Mouse (Mus musculus) megakaryocyte progenitor cell, adult 5-6 weeks (primary cell): ENCODE measurements at regions not wholly inside any gene's neighbourhood (a gene's known extent, or its start where the extent isn't known, plus 50 kb on each side); places are given as distances from the start of the nearest gene placed in this dataset.

Experiments
- ATAC-seq: replicated peaks from 2 replicates; pipeline ENCODE4 v1.8.0; 2016; ENCODE audit warnings: mild to moderate bottlenecking, moderate TSS enrichment, inconsistent platforms; ENCODE audit not compliant: poor library complexity

DNA sequence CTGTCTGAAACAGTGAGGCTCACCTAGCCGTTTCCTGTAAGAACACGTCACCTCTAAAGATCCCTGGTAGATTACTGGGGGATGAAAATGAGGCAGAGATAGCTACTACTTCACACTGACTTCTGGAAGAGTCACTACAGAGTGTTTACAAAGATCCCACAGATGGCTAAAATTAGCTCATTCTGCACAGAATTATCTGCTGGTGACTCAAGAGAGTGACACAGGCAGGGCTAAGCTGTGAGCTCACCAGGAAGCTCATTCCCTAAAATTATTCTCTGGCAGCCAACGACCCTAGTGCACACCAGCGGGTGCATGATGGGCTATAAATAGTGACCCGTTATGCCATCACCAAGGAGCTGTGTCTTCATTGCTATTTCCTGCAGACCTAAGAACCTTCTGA lies 53.2 kb upstream of the Ddah1 start:
- ATAC-seq = no peak

DNA sequence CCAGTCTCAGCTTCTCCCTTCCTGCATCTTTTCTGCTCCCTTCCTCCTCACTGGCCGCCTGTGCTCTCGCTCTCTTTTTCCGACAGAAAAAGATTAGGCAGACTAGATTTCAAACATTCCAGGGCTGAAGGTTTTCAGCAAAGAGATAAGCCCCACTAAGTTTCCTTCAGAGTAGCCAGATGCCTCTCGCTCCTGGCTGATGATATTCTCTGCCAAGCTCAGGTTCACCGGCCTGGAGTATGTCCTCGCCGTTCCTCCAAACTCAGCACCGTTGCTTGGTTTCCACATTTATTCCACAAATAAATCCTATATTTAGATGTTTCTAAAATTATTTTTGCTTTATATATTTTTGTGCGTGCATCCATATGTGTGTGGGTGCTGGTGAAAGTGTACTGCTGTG lies 54.3 kb upstream of the Ccn1 start:
- no peak for ATAC-seq

DNA sequence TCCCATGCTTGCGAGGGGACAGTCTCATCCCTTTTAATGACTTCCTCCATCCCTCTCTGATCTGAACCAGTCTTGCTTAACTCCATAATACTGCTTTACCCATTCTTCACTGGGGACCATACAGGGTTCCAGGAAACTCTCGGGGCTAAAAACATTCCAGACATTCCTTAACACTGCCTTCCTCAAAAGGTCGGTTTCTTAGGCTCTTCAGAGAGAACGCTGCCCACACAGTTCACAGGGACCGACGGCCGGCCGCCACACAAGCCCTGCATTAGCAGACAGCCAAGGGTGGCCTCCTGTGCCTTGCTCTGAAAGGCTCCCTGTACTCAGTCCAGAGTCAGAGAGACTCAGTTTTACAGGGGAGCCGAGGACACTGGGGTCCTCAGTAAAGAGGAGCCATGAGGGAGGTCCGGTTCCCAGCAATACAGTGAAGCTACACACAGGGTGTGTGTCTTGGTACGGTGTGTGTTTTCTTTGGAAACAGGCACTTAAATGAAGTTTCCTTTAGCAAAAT lies 53.7 kb upstream of the Ccn1 start:
- no peak for ATAC-seq

DNA sequence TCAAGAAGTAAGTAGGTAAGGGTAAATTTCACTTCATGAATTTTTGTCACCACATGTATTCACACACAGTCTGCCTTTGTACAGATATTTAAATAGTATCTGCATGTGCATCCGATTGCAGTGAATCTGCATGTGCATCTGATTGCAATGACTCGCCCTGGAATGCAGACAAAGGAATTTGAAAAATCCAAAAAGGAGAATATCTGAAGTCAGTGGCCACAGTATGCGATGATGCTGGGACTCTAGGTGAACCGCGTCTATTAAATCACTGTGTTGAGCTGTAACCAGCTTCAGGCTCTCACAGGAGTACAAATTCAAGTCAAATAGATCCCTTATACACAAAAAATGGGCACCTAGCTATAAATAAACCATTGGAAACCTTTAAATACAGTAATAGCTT lies 53.0 kb upstream of the Ccn1 start:
- ATAC-seq = no peak

DNA sequence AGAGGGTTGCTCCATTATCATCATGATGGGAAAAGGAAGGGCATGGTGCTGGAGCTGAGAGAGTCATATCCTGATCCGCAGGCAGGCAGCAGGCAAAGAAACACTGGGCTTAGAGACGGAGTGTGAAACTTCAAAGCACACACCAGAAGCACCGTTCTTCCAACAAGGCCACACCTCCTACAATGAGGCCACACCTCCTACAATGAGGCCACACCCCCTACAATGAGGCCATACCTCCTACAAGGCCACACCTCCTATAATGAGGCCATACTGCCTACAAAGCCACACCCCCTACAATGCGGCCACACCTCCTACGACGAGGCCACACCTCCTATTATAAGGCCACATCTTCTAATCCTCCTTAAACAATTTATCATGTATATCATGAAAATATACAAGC lies 52.2 kb upstream of the Ccn1 start:
- peak; percentile 55 for ATAC-seq
